Mouse (Mus musculus) monocyte, adult 5-6 weeks (primary cell): ENCODE measurements around the gene Pamr1. TPM values are rescaled to one million over a fixed set of nuclear protein-coding genes. Genes with fewer than 3 reads are reported as not detected.

Source experiments
- total RNA-seq: library from RNA; stranded (forward); fragments of 200-1000, 200-491, 200-594 nt; gene quantifications from 3 replicates; pipeline ENCODE4 v1.2.3, GENCODE M21; 2017

The Pamr1 gene
- total RNA-seq, 1 experiment from 2014 or later, result 1.0 TPM

Other genes with a start within 250 kb of the Pamr1 start
- gene Trim44, start 142.2 kb upstream of the Pamr1 start, total RNA-seq, result 29.3 to 39.8 TPM (median 36.1 TPM) in 3 replicates
- not detected in 3 replicates for gene Fjx1, start 97.5 kb upstream of the Pamr1 start, total RNA-seq
- 0.11 TPM in 1 of 3 replicates, not detected in the others for gene Slc1a2, start 108.6 kb downstream of the Pamr1 start, total RNA-seq